9 mouse cellular contexts compared by ENCODE assay signal in the genomic region with DNA sequence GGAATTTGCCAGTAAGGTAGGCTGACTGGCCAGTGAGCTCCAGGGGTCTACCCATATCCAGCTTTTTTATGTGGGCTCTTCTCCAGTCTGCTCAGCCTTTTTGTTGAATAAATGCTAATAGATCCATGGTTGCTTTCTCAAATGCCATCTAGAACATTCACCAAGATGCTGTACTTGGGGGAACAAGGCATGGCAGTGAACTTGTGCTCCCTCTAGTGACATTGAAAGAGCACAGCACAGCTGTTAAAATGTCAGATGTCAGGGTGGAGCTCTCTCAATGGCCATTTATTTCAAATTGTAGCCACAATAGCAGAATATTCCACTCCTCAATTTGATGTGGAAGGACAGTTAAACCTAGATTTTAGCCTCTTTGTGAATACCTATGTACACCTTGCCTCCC.
DNase-seq lines count a peak whose midpoint lies in the region; ATAC-seq and TF ChIP-seq lines count a peak whose summit lies in the region.
"Had no signal": no experiment of that assay in that cellular context is flagged by ENCODE, and none has a peak within 500 bp of the region (broad histone marks: within the 10 kb centered on the region; RNA-seq: fewer than 3 reads in every experiment).

No protein-coding gene starts in this region.

- TF ChIP-seq CTCF in kidney, postnatal 0 days (IDR thresholded peaks at IDR 0.05; ENCODE audit: low read depth), result peak; percentile 82
- peak; percentile 25 for TF ChIP-seq CTCF in ES-Bruce4 (IDR thresholded peaks at IDR 0.05; ENCODE audit: low read depth, low read length)
- TF ChIP-seq CTCF in embryonic fibroblast, embryonic 13.5 days (IDR thresholded peaks at IDR 0.05; ENCODE audit: borderline replicate concordance, insufficient read depth, low read length), result peak; percentile 41; the same call in 1 of the 2 replicates

- no peak overlapping the region for H3K4me3 ChIP-seq in kidney, postnatal 0 days (replicated peaks; ENCODE audit: low read depth, low read length)
- no peak overlapping the region for H3K4me3 ChIP-seq in ES-Bruce4 (ENCODE audit: low read depth, low read length)
- no peak overlapping the region for H3K4me3 ChIP-seq in embryonic fibroblast, embryonic 13.5 days (ENCODE audit: insufficient read depth, low read length)
- H3K4me3 ChIP-seq: liver, embryonic 13.5 days had no signal

- H3K4me2 ChIP-seq in kidney, postnatal 0 days (ENCODE audit: low read length), result no peak overlapping the region
- H3K4me2 ChIP-seq: liver, embryonic 13.5 days had no signal

- H3K9ac ChIP-seq in kidney, postnatal 0 days (ENCODE audit: low read depth, low read length), result no peak overlapping the region
- H3K9ac ChIP-seq in ES-Bruce4 (ENCODE audit: low read depth, poor library complexity, severe bottlenecking), result no peak overlapping the region
- H3K9ac ChIP-seq: liver, embryonic 13.5 days had no signal

- no peaks in the 10 kb centered on the region for H3K9me3 ChIP-seq in kidney, postnatal 0 days (replicated peaks; ENCODE audit: low read length)
- H3K9me3 ChIP-seq in ES-Bruce4 (replicated peaks; ENCODE audit: control insufficient read depth, insufficient read depth, low read length, poor library complexity, severe bottlenecking), result peaks cover 18% of the 10 kb centered on the region
- H3K9me3 ChIP-seq: liver, embryonic 13.5 days had no signal

- H3K27ac ChIP-seq in kidney, postnatal 0 days, result no peak overlapping the region
- H3K27ac ChIP-seq in ES-Bruce4 (ENCODE audit: insufficient read depth, low read length), result no peak overlapping the region
- no peak overlapping the region for H3K27ac ChIP-seq in embryonic fibroblast, embryonic 13.5 days (ENCODE audit: insufficient read depth, low read length)
- H3K27ac ChIP-seq: liver, embryonic 13.5 days had no signal

- TF ChIP-seq EP300 in ES-Bruce4 (IDR thresholded peaks at IDR 0.05; ENCODE audit: insufficient read depth, low read depth, low read length), result no peak

- no peak for TF ChIP-seq POLR2A in ES-Bruce4 (IDR thresholded peaks at IDR 0.05; ENCODE audit: insufficient read depth, low read length)
- TF ChIP-seq POLR2A in embryonic fibroblast, embryonic 13.5 days (IDR thresholded peaks at IDR 0.05; ENCODE audit: low read depth, low read length), result no peak

- DNase-seq in kidney, postnatal 0 days (ENCODE audit: low spot score), result peak; percentile 78
- DNase-seq in kidney, adult 18-20 months, result no peak
- DNase-seq in ZHBTc4 (ENCODE audit: low read depth, low spot score), result peak; percentile 25
- no peak for DNase-seq in frontal cortex, postnatal 14 days (ENCODE audit: low spot score in 2 of 2)
- DNase-seq in gastrocnemius, postnatal 4 days (ENCODE audit: low spot score in 2 of 2), result no peak
- DNase-seq: adrenal gland, adult 8-10 months; liver, embryonic 13.5 days had no signal

- no peaks in the 10 kb centered on the region for H3K4me1 ChIP-seq in kidney, postnatal 0 days (replicated peaks; ENCODE audit: insufficient read depth, low read length)
- no peaks in the 10 kb centered on the region for H3K4me1 ChIP-seq in ES-Bruce4 (ENCODE audit: control insufficient read depth, insufficient read depth, low read length)
- no peaks in the 10 kb centered on the region for H3K4me1 ChIP-seq in embryonic fibroblast, embryonic 13.5 days (ENCODE audit: control insufficient read depth, insufficient read depth, low read length)
- H3K4me1 ChIP-seq: liver, embryonic 13.5 days had no signal

- no peaks in the 10 kb centered on the region for H3K27me3 ChIP-seq in kidney, postnatal 0 days (ENCODE audit: insufficient read depth, low read length)
- H3K27me3 ChIP-seq in ES-Bruce4 (ENCODE audit: control insufficient read depth, insufficient read depth, low read length, poor library complexity, severe bottlenecking), result no peaks in the 10 kb centered on the region
- H3K27me3 ChIP-seq: liver, embryonic 13.5 days had no signal

- H3K36me3 ChIP-seq in kidney, postnatal 0 days (ENCODE audit: insufficient read depth, low read length), result no peaks in the 10 kb centered on the region
- H3K36me3 ChIP-seq in ES-Bruce4 (ENCODE audit: control insufficient read depth, insufficient read depth, low read length, poor library complexity, severe bottlenecking), result no peaks in the 10 kb centered on the region
- H3K36me3 ChIP-seq: liver, embryonic 13.5 days had no signal

- no peak for ATAC-seq in kidney, postnatal 0 days (replicated peaks; ENCODE audit: low FRiP score, low read depth)

Comparison
In these comparisons a context has a peak if more than half of its experiments do, and no peak if none do; other contexts are left out.
1. DNase-seq: peak in kidney, postnatal 0 days (single experiment) and ZHBTc4 (single experiment); none in kidney, adult 18-20 months (single experiment), frontal cortex, postnatal 14 days (0 of 2) and gastrocnemius, postnatal 4 days (0 of 2).
2. CTCF ChIP-seq: peak in every context shown above with its lines; median percentile 82 in kidney, postnatal 0 days; 41 in embryonic fibroblast, embryonic 13.5 days; 25 in ES-Bruce4.